Mouse (Mus musculus): ENCODE data around the gene Supt3. TPM values are rescaled to one million over a fixed set of nuclear protein-coding genes. Genes with fewer than 3 reads are reported as not detected.

Gene Supt3
- polyA plus RNA-seq, 2 experiments = 10.5 to 21.3 TPM

DNA sequence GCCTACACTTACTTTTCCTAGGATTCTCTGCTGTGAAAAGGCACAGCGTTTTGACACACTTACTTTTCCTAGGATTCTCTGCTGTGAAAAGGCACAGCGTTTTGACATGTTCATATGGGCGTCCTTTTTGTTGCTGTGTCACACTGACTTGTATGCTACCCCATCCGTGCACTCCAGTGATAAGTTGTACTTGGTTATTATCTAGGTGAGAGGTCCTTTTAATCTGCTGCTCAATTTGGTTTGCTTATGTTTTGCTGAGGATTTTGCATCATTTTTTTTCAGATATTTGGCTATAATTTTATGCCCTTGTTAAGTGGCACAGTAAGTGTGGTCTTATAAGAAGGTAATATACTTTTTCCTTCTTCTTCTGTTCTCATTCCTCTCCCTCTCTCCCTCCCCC lies 51.0 kb downstream of the Supt3 start:
- no peaks in the 10 kb centered on the region for H3K9me3 ChIP-seq (ENCODE audit: control insufficient read depth, low read length)
- H3K4me2 ChIP-seq (replicated peaks; ENCODE audit: low read depth, low read length, severe bottlenecking) = no peak overlapping the region
- DNase-seq (ENCODE audit: low spot score) (no peak), ATAC-seq (ENCODE audit: low FRiP score, low read depth) (no peak)
- H3K9ac ChIP-seq (ENCODE audit: low read depth, low read length, severe bottlenecking) = no peak overlapping the region
- H3K36me3 ChIP-seq (ENCODE audit: control insufficient read depth, insufficient read depth, low read length) = no peaks in the 10 kb centered on the region
- H3K4me3 ChIP-seq (replicated peaks; ENCODE audit: low read length) = no peak overlapping the region
- H3K27me3 ChIP-seq (ENCODE audit: control insufficient read depth, insufficient read depth, low read length) = no peaks in the 10 kb centered on the region
- no peak overlapping the region for H3K27ac ChIP-seq (replicated peaks; ENCODE audit: low read depth, low read length)
- H3K4me1 ChIP-seq (ENCODE audit: control insufficient read depth, insufficient read depth, low read length) = no peaks in the 10 kb centered on the region
- 85% methylated on average over 4 of the region's 4 CpGs for WGBS
- no peak for TF ChIP-seq POLR2A (IDR thresholded peaks at IDR 0.05; ENCODE audit: borderline replicate concordance, extremely low read depth, insufficient read depth, insufficient read length)

DNA sequence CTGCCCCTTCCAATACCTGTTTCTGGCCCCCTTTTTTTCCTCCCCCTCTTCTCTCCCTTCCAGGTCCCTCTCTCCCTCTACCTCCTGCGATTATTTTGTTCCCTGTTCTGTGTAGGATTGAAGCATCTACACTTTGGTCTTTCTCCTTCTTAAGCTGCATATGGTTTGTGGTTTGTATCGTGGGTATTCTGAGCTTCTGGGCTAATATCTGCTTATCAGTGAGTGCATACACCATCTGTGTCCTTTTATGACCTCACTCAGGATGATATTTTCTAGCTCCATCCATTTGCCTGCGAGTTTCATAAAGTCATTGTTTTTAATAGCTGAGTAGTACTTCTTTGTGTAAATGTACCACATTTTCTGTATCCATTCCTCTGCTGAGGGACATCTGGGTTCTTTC lies 52.6 kb downstream of the Supt3 start:
- Histone ChIP-seq H3K9me3 (ENCODE audit: control insufficient read depth, low read length) (no peaks in the 10 kb centered on the region), H3K4me1 (ENCODE audit: control insufficient read depth, insufficient read depth, low read length) (no peaks in the 10 kb centered on the region), H3K27me3 (ENCODE audit: control insufficient read depth, insufficient read depth, low read length) (no peaks in the 10 kb centered on the region), H3K27ac (replicated peaks; ENCODE audit: low read depth, low read length) (no peak overlapping the region), H3K4me2 (replicated peaks; ENCODE audit: low read depth, low read length, severe bottlenecking) (no peak overlapping the region), H3K36me3 (ENCODE audit: control insufficient read depth, insufficient read depth, low read length) (no peaks in the 10 kb centered on the region), H3K4me3 (replicated peaks; ENCODE audit: low read length) (no peak overlapping the region), H3K9ac (ENCODE audit: low read depth, low read length, severe bottlenecking) (no peak overlapping the region)
- ATAC-seq (ENCODE audit: low FRiP score, low read depth) = no peak
- WGBS = 83% methylated on average over 3 of the region's 3 CpGs
- no peak for DNase-seq (ENCODE audit: low spot score)
- no peak for TF ChIP-seq POLR2A (IDR thresholded peaks at IDR 0.05; ENCODE audit: borderline replicate concordance, extremely low read depth, insufficient read depth, insufficient read length)

DNA sequence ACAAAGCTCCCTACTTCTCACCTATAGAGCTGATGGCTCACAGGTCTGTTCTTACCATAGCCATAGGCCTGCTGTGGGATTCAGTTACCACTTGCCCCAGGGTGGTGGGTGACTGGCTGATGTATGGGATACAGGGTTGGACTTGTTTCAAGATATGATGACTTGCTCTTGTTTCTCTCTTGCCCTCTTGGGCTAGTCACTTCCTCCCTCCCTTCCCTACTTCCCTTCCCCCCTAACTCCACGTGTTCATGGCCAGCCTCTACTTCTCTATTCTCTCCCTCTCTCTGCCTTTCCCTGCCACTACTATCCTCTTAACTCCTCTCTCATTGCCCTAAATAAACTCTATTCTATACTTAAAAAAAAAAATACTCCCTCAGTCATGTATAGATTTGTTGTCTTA lies 54.2 kb downstream of the Supt3 start:
- Histone ChIP-seq H3K9ac (ENCODE audit: low read depth, low read length, severe bottlenecking) (no peak overlapping the region), H3K4me2 (replicated peaks; ENCODE audit: low read depth, low read length, severe bottlenecking) (no peak overlapping the region), H3K4me1 (ENCODE audit: control insufficient read depth, insufficient read depth, low read length) (no peaks in the 10 kb centered on the region), H3K27ac (replicated peaks; ENCODE audit: low read depth, low read length) (no peak overlapping the region), H3K9me3 (ENCODE audit: control insufficient read depth, low read length) (no peaks in the 10 kb centered on the region), H3K4me3 (replicated peaks; ENCODE audit: low read length) (no peak overlapping the region), H3K36me3 (ENCODE audit: control insufficient read depth, insufficient read depth, low read length) (no peaks in the 10 kb centered on the region), H3K27me3 (ENCODE audit: control insufficient read depth, insufficient read depth, low read length) (no peaks in the 10 kb centered on the region)
- no peak for DNase-seq (ENCODE audit: low spot score)
- ATAC-seq (ENCODE audit: low FRiP score, low read depth) = no peak
- TF ChIP-seq POLR2A (IDR thresholded peaks at IDR 0.05; ENCODE audit: borderline replicate concordance, extremely low read depth, insufficient read depth, insufficient read length) = no peak
- 89% methylated on average over 1 of the region's 1 CpGs for WGBS

- Histone ChIP-seq H3K4me1 (ENCODE audit: control insufficient read depth, insufficient read depth, low read length) (no peaks in the 10 kb centered on the region; the same call in 1 of the 2 replicates), H3K9ac (ENCODE audit: low read depth, low read length, severe bottlenecking) (no peak overlapping the region), H3K9me3 (ENCODE audit: control insufficient read depth, low read length) (no peaks in the 10 kb centered on the region), H3K36me3 (ENCODE audit: control insufficient read depth, insufficient read depth, low read length) (no peaks in the 10 kb centered on the region), H3K4me3 (replicated peaks; ENCODE audit: low read length) (no peak overlapping the region), H3K27ac (replicated peaks; ENCODE audit: low read depth, low read length) (no peak overlapping the region), H3K4me2 (replicated peaks; ENCODE audit: low read depth, low read length, severe bottlenecking) (no peak overlapping the region), H3K27me3 (ENCODE audit: control insufficient read depth, insufficient read depth, low read length) (no peaks in the 10 kb centered on the region)
- DNase-seq (ENCODE audit: low spot score) (no peak), ATAC-seq (ENCODE audit: low FRiP score, low read depth) (no peak)
- 52% methylated on average over 4 of the region's 4 CpGs for WGBS
- no peak for TF ChIP-seq POLR2A (IDR thresholded peaks at IDR 0.05; ENCODE audit: borderline replicate concordance, extremely low read depth, insufficient read depth, insufficient read length)
Observed at GRCm38 (mm10) chr17:44842184-44842583, 65.2 kb downstream of the Supt3 start.

DNA sequence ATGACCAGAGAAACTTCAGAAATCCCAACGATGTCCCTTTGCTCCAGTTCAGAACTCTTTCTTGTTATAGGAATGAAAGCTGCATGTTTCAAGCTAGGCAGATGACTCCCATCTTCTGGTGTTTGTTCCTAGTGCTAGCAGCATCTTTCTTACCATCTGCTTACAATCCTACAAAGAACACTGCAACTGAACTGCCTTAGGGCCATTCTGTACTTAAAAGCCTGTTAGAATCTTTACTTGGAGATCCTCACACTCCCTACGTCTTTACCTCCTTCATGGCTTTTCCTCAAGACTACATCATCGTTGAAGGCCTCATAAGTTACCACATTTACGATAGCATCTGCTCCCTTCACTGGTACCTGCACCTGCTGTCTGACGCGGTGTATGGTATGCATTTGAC lies 86.2 kb downstream of the Supt3 start:
- H3K36me3 ChIP-seq (ENCODE audit: control insufficient read depth, insufficient read depth, low read length) = no peaks in the 10 kb centered on the region
- H3K27ac ChIP-seq (replicated peaks; ENCODE audit: low read depth, low read length) = no peak overlapping the region
- H3K4me3 ChIP-seq (replicated peaks; ENCODE audit: low read length) = no peak overlapping the region
- peaks cover 5% of the 10 kb centered on the region for H3K4me1 ChIP-seq (ENCODE audit: control insufficient read depth, insufficient read depth, low read length)
- H3K9me3 ChIP-seq (ENCODE audit: control insufficient read depth, low read length) = no peaks in the 10 kb centered on the region
- H3K27me3 ChIP-seq (ENCODE audit: control insufficient read depth, insufficient read depth, low read length) = no peaks in the 10 kb centered on the region
- H3K9ac ChIP-seq (ENCODE audit: low read depth, low read length, severe bottlenecking) = no peak overlapping the region
- WGBS = 90% methylated on average over 6 of the region's 6 CpGs
- no peak for TF ChIP-seq POLR2A (IDR thresholded peaks at IDR 0.05; ENCODE audit: borderline replicate concordance, extremely low read depth, insufficient read depth, insufficient read length)
- no peak for ATAC-seq (ENCODE audit: low FRiP score, low read depth)
- H3K4me2 ChIP-seq (replicated peaks; ENCODE audit: low read depth, low read length, severe bottlenecking) = no peak overlapping the region
- no peak for DNase-seq (ENCODE audit: low spot score)

GRCm38 (mm10) chr17:44893592-44893991 lies 116.6 kb downstream of the Supt3 start:
- 67% methylated on average over 1 of the region's 1 CpGs for WGBS
- 0 out of 2 replicates have a peak, but pooled peaks cover 3% of the 10 kb centered on the region for H3K9me3 ChIP-seq (ENCODE audit: control insufficient read depth, low read length)
- no peak overlapping the region for H3K27ac ChIP-seq (replicated peaks; ENCODE audit: low read depth, low read length)
- no peak overlapping the region for H3K4me3 ChIP-seq (replicated peaks; ENCODE audit: low read length)
- no peak for TF ChIP-seq POLR2A (IDR thresholded peaks at IDR 0.05; ENCODE audit: borderline replicate concordance, extremely low read depth, insufficient read depth, insufficient read length)
- H3K9ac ChIP-seq (ENCODE audit: low read depth, low read length, severe bottlenecking) = no peak overlapping the region
- H3K27me3 ChIP-seq (ENCODE audit: control insufficient read depth, insufficient read depth, low read length) = no peaks in the 10 kb centered on the region
- ATAC-seq (ENCODE audit: low FRiP score, low read depth) (no peak), DNase-seq (ENCODE audit: low spot score) (no peak)
- no peak overlapping the region for H3K4me2 ChIP-seq (replicated peaks; ENCODE audit: low read depth, low read length, severe bottlenecking)
- H3K4me1 ChIP-seq (ENCODE audit: control insufficient read depth, insufficient read depth, low read length) = no peaks in the 10 kb centered on the region
- no peaks in the 10 kb centered on the region for H3K36me3 ChIP-seq (ENCODE audit: control insufficient read depth, insufficient read depth, low read length)
